Mouse (Mus musculus): ENCODE data around the gene Tas2r118.

The Tas2r118 gene

DNA sequence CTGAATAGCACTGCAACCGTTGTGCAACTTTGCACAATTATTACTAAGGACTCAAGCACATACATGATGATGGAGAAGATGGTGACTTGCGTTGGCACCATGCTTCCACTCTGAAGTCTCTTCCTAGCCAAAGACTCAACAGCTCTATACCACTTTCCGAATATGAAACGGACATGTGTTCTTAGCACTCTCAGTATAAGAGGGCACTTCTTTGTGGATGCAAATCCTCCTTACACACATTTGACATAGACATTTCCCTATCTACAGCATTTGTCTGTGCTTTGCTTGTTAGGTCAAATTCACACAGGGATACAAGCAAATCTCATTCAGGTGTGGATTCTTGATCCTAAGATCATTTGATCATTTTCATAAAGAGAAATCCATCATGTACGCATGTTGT lies at the start of gene Tas2r118:
Gene Tas2r118, minus strand, starts transcription at position 101 of the 400 bp plus-strand sequence.
- DNase-seq (ENCODE audit: low spot score in 2 of 2), result no peak

DNA sequence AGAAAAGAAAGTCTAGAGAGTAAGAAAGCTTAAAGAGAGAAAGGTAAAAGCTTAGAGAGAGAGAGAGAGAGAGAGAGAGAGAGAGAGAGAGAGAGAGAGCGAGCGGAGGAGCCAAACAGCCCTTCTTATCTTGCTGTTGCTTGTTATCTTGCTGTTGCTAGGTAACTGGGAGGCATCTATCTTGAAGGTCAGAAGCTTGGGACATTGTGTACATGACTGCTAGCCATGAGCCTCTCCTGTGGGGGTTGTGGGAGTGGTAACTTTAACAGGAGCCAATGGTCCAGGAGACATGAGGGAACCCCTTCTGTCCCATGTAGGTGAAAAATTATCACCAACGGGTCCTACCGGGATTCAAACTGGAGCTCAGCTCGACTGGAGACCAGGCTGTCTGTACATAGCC lies 48.5 kb upstream of the Tas2r118 start:
- DNase-seq (ENCODE audit: low spot score in 2 of 2), result no peak

GRCm38 (mm10) chr6:23993276-23993675 lies 23.4 kb upstream of the Tas2r118 start:
- DNase-seq (ENCODE audit: low spot score in 2 of 2), result no peak

- no peak for DNase-seq (ENCODE audit: low spot score in 2 of 2)
Measured at GRCm38 (mm10) chr6:23990687-23991387, 21.0 kb upstream of the Tas2r118 start.

DNA sequence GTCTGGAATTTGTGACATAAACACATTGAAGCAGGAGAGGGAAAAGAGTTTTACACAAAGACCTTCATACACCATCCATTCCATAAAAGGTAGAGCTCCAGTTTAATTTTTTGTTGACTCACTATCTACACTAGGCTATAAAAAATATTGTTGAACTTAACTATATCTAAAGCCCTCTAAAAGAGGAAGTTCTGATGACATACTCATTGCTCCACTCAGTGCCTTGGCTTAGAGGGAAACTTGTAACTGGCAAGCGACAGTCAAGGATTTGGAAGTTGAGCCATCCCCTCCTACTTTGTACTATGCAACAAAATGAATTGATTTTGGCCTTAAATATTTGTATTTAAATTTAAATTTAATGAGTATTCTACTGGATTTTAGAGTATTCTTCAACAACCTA lies 16.4 kb upstream of the Tas2r118 start:
- DNase-seq (ENCODE audit: low spot score in 2 of 2), result no peak

DNA sequence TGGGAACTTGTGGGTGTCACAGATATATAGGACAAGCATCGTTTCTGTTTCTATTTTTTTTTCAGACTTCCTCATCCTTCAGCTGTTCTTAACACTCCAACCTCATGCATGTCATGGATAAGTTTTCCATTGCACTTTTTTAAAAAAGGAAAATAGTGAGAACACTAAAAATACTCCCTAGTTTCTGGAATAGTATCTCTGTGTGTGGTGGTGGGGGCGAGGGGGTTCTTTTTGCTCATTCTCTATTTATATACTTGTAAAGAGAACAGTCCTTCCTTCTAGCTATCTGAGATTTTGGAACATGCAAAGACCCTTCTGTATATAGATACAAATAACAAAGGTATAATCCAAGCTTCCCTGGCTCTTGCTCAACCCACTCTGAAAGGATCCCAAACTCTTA lies 2.9 kb downstream of the Tas2r118 start:
- DNase-seq (ENCODE audit: low spot score in 2 of 2), result no peak

DNA sequence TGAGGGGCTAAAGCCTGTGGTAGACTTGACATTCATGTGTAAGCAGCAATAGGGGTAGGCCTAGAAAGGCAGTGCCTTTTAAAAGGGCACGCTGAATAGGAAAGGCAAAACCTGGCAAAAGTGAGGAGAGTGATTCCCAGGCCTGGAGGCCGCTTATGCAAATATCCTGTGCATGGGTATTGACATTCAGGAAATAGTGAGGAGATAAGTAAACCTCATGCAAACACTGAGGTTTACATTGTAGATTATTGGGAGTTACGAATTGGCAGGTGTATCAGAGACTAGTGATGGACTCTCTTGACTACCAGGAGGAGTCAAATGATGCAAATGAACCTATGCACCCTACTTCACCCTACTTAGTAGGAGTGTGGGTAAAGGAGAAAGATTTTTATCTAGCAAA lies 3.9 kb downstream of the Tas2r118 start:
- no peak for DNase-seq (ENCODE audit: low spot score in 2 of 2)

DNA sequence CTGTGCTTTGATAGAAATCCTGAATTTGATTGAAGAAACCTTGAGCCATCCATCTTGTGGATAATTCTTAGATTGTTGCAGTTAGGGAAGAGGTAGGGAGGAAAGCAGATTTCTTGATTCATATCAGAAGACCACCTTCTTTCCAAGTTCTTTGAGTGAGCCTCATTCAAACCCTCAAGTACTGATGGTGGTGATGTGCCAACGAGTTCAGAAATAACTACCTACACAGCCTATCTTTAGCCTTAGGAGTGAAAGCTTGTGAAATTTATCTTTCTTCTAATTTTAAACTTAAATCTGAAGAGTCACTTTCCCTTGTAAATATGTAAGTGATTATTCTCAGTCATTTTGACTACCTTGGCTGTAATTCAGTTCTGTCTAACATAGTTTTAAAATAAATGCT lies 6.1 kb downstream of the Tas2r118 start:
- no peak for DNase-seq (ENCODE audit: low spot score in 2 of 2)

GRCm38 (mm10) chr6:23940776-23941175 lies 29.1 kb downstream of the Tas2r118 start:
- DNase-seq (ENCODE audit: low spot score in 2 of 2), result no peak

DNA sequence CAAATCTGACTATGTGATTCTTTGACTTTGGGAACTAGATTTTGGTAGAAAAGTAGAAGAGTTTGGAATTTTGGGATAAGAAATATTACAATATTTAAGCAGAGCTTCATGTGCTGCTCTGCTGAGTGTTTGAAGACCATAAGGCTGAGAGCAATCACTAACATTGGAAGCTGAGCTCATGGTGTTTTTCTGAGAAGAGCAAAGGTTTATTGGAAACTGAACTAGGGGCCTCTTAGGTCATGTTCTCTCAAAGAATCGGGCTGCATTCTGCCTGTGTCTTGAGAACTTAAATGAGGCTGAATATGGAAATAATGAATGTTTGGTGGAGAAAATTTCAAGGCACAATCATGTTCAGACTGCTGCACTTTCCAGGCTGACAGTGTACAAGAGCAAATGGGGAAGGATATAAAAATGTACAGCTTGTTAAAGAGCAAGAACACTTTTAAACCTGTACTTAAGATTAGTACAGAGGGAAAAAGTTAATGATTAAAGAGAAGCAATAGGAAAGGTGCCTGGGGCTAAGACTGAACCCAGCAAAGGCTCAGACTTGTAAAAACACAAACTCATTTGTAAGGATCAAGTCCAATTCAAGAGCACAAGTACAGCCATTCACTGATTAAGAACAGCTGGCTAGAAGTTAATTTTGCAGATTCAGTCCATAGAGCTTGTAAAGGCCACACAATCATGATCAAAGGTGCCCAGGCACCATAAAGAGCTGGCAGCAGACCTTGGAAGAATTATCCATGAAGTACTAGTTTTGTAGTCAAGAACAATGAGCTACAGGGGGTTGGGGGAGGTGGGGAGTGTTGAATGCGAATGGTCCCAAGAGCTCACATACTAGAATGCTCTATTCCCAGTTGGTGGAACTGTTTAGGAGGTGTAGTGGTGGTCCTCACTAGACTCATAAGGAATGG lies 31.0 kb downstream of the Tas2r118 start:
- no peak for DNase-seq (ENCODE audit: low spot score in 2 of 2)

- no peak for DNase-seq (ENCODE audit: low spot score in 2 of 2)
Measured at GRCm38 (mm10) chr6:23936414-23936813, 33.4 kb downstream of the Tas2r118 start.

DNA sequence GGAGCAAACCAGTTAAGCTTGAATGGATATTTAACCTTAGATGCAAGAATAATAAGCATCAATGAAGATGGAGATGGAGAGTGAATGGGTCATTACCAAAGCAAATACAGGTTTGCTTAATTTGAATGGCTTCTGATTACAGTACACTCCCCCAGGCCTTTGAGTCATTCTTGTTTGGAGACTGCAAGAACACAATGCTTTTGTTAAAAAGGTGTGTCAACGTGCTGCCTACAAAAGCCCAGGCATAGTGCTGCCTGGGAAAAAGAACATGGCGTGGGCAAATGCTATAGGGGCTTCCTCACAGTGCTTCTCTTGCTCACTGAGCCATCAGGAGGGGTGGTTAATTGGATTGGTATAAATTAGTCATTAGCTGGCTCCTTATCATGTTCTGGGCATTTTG lies 46.1 kb downstream of the Tas2r118 start:
- no peak for DNase-seq (ENCODE audit: low spot score in 2 of 2)

Measured in urinary bladder, postnatal 36 days (tissue).